Mouse (Mus musculus): ENCODE measurements around the gene Arhgap1.
"Not testable (repeated sequence)": the region's sequence is repeated elsewhere in the genome, so short reads cannot be mapped to it uniquely, and the experiment has no call there.

Arhgap1 gene

DNA sequence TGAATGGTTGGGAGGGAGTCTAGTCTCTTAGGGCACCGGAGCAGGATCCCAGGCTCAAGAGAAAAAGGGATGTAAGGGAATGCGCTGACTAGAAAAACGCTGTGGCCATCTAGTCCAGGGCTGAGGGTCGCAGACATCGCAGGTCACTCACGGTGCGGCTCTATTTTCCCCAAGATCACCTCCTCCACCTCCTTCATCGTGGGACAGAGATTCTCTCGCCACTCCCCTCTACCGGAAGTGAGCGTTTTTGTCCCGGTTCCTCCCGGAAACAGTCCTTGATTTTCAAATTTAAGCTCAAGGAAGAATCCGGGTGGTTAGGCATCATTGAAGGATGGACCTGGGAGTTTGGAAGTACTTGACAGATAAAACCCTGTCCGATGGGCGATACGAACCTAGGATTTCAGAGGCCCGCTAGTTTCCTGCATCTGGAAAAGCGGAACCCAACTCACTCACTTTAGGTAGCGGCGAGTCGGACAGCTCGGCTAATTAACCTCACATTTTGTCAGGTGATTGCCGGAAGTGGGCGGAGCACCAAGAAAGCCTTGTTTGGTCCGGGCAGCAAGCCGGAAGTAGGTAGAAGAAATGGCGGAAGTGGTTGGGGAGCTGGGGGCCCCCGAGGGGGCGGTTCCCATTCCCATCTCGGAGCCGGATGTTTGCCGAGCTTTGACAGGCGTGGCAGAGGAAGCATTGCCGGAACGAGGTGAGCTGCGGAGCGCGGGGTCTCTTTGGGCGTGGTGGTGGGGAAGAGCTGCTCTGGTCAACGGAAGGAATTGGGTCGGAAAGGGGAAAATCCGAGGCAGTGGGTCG lies at the start of gene Arhgap1, which contains the start of gene Zfp408:
Arhgap1 (plus strand) TSS at position 308 of the 807 bp plus-strand sequence.
Zfp408 (minus strand) TSS at position 239 of the 807 bp plus-strand sequence.
- DNase-seq = peak; percentile 99

DNA sequence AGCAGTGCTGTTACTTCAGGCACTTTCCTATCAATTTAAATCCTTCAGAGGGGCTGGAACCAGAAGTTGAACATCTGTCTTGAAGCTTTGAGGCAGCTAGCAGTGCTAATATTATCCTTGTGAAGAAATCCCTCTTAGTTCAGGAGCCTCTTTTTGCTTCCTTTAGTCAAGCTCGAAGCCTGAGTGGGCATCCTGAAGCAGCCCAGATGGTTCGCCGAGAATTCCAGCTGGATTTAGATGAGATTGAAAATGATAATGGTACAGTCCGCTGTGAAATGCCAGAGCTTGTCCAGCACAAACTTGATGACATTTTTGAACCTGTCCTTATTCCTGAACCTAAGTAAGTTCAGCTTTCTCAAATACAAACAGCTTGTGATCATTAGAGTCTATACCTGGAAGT lies 49.2 kb upstream of the Arhgap1 start:
- DNase-seq = no peak

DNA sequence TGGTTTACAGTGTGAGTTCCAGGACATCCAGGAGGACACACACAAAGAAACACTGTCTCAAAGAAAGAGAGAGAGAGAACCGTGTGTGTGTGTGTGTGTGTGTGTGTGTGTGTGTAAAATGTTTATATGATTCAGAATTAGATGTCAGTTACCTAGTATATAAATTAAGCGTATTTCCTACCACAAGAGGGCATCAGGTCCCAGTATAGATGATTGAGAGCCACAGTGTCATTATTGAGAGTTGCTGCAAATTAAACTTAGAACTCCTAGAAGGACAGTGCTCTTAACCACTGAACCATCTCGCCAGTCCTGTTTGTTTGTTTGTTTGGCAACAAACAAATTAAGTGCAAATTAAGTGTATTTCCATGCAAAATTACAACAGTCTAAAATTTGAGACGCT lies 47.3 kb upstream of the Arhgap1 start:
- no peak for DNase-seq

DNA sequence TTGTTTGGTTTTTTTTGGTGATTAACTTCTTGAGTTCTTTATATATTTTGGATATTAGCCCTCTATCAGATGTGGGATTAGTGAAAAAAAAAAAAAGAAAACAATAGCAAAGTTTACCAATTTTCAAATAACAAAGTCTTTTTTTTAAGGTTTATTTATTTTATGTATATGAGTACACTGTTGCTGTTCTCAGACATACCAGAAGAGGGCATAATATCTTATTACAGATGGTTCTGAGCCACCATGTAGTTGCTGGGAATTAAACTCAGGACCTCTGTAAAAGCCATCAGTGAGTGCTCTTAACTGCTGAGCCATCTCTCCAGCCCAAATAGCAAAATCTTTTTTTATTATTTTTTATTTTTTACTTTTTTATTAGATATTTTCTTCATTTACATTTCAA lies 40.3 kb upstream of the Arhgap1 start:
- DNase-seq = not testable (repeated sequence)

DNA sequence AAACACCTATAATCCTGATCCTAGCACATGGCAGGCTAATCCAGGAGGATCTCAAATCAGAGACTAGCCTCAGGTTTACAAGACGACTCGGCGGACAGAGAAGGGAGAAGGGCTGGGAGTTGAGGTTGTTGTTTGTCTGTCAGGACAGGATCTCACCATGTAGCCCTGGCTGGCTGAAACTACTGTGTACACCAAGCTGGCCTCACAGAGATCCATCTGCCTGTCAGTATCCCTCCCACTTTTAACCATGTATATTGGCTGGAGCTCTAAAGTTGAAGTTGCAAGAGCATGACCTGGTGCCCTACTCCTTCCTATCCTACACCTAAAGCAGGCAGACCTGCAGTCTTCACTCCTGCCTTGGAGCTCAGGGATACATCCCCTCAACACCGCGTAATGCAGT lies 27.3 kb upstream of the Arhgap1 start:
- DNase-seq = peak; percentile 64

DNA sequence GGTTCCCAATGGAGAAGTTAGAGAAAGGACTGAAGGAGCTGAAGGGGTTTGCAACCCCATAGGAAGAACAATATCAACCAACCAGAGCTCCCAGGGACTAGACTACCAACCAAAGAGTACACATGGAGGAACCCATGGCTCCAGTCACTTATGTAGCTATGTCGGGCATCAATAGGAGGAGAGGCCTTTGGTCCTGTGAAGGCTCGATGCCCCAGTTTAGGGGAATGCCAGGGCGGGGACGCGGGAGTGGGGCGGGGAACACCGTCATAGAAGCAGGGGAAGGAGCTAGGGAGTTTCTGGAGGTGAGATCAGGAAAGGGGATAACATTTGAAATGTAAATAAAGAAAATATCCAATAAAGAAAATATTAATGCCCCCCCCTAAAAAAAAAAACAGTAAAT lies 26.3 kb upstream of the Arhgap1 start:
- DNase-seq = peak; percentile 77

DNA sequence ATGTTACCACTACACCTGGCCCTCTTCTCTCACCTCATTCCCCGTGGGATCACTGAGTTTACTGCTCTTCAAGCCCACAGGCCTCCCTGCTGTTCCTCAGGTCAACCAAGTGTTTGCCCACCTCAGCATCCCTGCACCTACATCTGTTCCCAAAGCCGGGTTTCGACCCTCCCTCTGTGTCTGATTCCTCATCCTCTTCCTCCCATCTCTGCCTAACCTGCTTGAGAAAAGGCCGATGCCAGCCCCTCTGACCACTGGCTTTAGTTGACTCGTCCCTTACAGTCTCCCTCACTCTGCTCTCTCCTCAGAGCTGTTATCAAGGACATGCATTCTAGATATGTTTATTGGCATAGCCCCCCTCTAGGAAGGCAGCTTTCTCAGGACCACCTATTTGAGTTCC lies 22.2 kb upstream of the Arhgap1 start:
- peak; percentile 82 for DNase-seq

DNA sequence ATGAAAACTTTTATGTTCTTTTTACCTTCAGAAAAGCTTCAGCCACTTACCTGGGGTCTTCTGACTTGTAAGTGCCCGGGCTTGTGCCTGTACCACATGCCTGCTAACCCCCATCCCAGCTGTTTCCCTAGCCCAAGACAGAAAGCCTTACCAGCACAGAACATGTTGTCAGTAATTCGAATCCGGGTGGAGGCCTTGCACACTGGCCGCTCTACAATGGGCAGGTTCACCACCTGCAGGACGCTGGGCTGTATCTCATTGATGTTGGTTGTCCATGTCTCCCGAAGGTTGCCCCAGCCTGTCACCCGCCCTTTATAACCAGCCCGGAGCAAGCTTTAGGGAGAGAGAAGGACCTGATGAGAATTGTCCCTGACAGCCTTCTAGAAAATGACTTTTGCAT lies 21.5 kb upstream of the Arhgap1 start:
- DNase-seq = peak; percentile 67

DNA sequence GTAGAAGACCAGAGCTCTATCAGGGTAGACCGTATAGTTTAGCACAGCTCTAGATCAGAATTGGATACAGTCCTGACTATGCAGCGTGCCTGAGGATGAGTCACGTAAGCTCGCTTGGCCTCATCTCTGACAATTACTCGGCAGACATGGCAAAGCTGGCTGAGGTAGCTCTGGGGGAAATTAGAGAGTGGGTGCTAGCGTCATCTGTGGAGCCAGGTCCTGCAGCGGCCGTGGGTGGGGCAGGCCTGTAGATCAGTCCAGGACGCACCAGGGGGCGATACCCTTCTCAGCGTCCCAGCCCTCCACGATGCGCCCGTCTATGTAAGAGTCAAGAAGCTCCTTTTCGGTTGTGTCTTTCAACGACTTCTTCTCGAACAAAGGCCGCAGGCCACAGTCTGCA lies 20.0 kb upstream of the Arhgap1 start:
- no peak for DNase-seq

DNA sequence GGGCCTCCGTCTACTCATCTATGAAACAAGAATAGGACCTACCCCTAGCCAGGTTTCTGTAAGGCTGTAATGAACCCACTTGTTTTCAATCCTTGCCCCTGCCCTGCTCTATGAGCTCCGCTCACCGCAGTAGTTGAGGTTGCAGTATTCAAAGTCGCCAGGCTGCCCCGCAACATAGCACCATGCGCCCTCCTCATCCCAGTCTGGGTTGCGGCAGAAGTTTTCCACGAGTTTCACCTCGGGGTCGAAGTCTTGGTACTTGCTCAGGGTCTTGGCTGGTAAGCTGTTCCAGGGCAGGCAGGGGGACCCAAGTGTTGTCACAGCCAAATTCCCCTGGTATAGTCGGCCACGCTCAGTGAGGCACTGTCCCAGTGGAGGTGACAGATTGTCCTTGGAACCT lies 19.3 kb upstream of the Arhgap1 start:
- DNase-seq = peak; percentile 85

DNA sequence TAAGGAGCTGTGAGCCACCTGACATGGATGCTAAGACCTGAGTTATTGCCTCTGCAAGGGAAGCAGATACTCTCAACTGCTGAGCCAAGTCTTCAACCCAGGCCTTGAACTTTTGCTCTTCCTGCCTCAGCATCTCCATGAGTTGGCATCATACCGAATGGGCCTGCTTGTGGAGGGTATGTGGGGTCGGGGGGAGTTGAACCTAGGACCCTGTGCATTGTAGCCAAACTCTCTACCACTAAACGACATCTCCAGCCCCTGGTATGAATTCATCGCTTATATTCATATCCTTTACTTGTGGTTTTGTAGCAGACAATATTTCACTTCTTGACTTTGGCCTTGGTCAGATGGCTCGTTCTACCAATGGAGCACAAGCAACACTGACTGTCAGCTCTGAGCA lies 17.8 kb upstream of the Arhgap1 start:
- no peak for DNase-seq

DNA sequence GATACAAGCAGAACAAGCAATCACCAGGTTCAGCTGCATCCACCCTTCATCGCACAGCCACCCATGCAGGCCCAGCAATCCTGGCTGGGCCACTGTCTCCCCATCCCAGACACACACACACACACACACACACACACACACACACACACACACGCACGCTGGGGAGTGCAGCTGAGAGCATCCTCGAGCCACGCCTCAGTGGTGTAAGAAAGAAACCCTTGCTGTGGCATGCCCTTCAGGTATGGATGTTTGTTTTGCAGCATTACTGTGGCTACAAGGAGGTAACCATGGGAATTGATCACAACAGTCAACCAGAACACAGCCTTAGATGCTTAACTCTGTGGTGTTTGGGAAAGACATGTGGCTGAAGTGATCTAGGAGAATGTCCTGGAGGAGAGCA lies 17.3 kb upstream of the Arhgap1 start:
- DNase-seq = no peak

DNA sequence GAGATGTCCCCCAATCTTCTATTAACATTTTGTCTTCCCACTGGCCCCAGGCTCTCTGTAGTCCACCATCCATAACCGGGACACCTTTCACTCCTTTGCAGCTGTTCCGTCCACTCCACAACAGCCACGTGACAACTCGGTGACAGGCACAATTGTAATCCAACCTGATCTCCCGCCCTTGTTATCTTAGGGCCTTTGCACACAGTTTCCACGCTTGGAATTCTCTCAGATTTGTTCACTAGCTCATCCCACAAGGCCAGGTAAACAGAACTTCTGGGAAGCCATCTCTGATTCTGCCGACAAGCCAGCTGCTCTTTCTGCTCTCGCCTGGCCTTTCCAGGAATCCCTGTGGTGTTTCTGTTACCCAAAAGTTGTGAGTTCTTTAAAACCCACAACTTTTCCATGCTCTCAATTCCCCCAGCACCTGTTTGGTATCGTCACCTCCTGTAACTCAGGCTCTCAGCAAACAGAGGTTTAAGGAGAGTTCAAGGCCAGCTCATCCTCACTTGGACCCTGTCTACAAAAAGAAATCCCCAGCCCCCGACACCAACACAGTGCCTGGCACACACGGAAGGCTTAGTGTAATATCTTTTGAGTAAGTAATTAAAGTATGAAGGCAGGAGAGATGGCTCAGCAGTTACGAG lies 16.2 kb upstream of the Arhgap1 start:
- DNase-seq = peak; percentile 80

DNA sequence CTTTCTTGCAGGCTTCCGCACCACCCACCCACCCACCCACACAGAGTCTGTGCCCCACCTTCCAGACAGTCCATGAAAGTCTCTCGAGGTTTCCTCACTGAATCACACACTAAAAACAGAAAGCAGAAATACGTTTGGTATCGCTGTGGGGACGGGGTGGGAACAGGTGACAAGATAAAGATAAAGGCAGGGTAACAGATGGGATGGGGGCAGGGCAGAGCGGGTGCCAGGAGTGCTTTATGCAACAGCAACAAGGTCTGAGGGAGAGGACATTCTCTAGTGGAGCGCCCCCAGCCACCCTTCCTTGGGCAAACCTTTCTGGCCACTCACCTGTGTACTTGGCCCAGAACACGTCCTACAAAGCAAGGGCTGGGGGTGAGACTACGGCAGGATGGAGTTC lies 14.8 kb upstream of the Arhgap1 start:
- DNase-seq = peak; percentile 75

DNA sequence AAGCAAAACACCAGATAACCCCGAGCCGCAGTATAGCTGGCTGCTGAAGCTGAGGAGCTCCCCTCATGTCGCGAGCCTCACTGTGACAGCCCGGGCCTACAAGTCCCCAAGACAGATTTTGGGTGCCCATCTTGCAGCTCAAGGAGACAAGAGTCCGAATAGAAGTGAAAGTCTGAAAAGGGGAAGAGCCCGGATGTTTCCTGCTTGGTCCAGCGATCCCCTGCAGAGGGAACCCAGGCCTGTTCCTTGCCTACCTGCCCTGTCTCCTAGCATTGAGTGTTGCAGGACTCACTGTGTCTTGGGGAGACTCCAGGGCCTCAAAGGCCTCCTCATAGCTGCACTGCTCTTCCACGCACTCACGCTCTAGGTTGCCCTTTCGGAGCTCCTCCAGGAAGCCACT lies 14.2 kb upstream of the Arhgap1 start:
- DNase-seq = peak; percentile 86

DNA sequence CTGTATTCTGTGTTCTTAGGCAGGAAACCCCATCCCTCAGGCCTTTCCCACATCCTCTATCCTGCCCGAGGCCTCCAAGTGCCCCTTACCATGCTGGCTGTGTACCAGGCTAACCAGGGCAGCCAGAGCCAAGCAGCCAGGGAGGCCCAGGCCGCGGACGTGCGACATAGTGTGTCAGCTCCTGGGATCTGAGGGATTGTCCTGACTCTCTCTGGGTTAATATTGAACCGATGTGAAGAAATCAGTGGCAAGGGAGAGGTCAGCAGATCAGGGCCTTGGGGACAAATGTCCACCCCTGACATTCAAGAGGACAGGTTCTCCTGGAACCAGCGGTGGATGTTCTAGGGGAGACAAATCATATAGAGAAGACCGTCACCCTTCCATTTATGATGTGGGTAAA lies 13.4 kb upstream of the Arhgap1 start, which contains the start of gene F2:
F2 (minus strand) TSS at position 186 of the 400 bp plus-strand sequence.
- DNase-seq = no peak

DNA sequence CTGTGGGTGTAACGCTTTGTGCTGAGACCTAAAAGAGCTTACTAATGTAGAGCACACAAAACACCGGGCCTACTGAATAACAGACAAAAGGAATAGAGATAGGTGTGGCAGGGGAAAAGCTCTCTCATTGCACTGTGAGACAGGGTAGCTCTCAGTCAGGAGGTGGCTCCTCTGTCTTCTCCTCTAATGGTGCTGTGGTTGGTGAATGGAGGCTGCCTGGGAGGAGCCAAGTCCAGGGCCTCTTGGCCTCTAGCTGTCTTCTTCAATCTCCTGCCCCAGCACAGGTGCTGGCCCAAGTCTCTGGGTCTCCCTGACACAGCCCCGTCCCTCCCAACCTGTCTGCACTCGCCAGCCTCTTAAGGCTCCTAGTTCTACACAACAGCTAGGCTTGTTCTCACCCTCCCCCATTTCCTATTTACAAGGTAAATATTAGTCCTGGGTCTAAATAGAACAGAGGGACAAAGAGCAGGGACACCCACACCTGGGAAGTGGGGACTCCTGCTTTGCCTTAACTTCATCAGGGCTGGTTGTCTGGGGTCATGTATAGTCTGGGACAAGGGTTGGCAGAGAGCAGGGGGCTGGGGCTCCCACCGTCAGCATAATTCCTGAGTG lies 12.8 kb upstream of the Arhgap1 start:
- DNase-seq = no peak

DNA sequence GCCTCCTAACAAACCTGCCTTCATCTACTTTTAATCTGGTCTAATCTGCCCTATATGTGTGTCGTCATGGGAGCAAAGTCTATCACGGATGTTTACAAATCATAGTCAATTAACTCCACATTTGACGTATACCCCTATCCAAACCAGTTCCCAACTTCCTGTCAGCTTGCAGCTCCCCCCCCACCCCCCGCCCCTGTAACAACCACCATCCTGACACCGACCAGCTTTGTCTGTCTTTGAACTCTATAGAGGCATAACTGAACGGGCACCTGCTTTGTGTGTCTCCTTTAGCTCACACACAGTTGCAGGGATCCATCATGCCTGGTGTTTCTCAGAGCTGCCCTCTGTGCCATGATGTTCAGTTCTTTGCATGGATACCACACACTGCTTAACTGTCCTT lies 10.7 kb upstream of the Arhgap1 start:
- no peak for DNase-seq

DNA sequence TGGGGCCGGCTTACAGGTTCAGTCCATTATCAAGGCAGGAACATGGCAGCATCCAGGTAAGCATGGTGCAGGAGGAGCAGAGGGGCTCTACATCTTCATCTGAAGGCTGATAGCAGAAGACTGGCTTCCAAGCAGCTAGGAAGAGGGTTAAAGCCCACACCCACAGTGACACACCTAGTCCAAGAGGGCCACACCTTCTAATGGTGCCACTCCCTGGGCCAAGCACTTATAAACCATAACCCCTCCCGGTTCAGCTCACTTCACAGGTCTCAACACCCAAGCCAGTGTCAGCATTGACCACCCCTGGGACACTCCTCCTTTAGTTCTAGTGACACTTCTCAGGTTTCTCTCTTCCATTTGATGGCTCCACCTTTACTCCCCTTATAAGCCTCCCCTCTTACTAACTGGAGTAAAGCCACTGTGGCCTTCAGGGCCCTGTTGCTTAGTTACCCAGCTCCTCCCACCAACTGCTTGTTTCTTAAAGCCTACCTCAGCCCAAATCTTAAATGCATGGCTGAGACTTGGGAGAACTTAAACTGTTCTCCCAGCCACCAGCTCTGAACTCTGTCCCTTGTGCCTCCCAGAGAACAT lies 6.7 kb upstream of the Arhgap1 start:
- DNase-seq = peak; percentile 85

DNA sequence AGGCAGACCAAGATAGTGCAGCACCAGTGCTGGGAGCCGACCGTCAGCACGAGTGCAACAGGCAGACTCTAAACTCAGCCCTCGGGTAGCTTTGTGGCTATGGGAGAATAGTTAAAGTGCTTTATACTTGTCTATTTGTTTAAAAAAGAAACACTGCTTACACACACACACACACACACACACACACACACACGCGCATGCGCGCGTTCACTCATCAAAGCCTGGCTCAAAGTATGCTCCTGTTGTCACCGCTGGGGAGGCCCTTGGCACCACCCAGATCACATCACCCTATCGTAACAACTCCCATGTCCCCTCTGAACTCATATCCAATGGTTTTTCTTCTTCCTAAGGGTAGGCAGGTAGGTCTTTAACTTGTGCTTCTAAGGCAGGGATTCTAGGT lies 5.6 kb upstream of the Arhgap1 start:
- DNase-seq = no peak

DNA sequence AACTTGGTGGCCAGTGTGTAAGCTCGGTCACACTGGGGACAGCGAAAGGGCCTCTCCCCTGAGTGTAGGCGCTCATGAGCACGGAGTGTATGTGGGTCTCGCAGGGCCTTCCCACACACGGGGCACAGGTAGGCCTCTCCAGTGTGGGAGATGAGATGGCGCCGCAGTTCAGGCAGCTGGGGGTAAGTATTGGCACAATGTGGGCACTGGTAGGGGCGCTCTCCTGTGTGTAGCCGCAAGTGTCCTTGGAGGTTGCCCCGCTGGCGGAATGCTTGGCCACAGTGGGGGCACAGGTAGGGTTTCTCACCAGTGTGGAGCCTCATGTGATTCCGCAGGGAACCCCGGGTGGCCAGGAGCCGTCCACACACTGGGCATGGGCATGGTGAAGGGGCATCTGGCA lies 4.3 kb upstream of the Arhgap1 start:
- DNase-seq = no peak

DNA sequence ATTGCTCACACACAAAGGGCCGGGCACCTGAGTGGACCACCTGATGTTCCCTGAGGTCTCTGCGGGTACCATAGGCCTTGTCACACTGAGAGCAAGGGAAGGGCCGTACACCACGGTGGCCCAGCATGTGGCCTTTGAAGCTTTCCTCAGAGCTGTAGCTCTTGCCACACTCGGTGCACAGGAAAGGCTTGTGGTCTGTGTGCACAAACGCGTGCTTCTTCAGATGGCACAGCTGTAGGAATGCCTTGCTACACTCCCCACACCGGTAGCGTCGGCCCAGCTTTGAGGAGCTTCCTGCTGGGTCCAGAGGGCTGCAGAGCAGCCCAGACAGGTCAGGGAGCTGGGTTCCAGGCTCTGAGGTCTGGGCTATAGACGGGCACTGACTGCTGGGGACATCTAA lies 3.8 kb upstream of the Arhgap1 start:
- no peak for DNase-seq

DNA sequence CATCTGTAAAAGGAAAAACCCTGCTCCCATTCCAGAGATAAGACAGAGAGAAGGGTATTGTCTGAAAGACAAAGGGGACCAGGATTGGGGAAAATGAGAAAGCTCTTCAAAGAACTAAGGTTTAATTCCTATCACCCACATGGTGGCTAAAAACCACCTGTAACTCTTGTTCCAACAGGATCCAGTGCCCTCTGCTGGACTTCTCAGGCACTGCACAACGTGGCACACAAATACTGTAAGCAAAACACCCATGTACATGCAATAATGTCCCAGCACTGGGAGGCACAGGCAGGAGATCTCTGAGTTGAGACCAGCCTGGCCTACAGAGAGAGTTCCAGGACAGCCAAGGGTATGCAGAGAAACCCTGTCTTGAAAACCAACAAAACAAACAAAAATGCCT lies 2.9 kb upstream of the Arhgap1 start:
- DNase-seq = no peak

DNA sequence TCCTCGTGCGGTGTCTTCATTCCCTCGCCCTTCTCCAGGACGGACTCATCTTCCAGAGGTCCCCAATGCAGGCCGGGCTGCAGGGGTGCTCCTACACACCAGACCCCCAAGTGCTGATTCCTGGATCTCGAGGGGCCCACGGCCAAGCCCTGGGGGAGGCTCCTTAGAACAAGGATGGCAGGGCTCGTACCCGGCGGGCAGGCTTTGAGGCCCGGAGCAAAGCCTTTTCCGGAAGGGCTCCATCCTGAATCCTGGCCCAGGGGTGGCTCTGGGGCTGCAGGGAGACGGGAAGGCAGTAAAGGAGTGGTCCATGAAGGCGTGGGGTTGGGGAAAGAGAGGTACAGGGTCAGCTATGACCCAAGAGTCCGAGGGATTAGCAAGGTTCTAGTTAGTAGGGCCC lies 508 bp upstream of the Arhgap1 start:
- DNase-seq = no peak

All from heart, adult 11 months (tissue).